Mouse (Mus musculus) CD8-positive naive resting alpha-beta T cell, adult 2 months (primary cell): ENCODE measurements at regions not wholly inside any gene's neighbourhood (a gene's known extent, or its start where the extent isn't known, plus 50 kb on each side); places are given as distances from the start of the nearest gene placed in this dataset.

Experiments used
- DNase-seq, 2 experiments: peaks; one replicate each; pipeline ENCODE4 v3.0.0; 2022; ENCODE audit warnings: low read depth in 2 of 2, low spot score in 2 of 2

- no peak for DNase-seq
These were observed 75.5 kb upstream of the Gm5148 start for GRCm38 (mm10) chr3:37799809-37800208.

DNA sequence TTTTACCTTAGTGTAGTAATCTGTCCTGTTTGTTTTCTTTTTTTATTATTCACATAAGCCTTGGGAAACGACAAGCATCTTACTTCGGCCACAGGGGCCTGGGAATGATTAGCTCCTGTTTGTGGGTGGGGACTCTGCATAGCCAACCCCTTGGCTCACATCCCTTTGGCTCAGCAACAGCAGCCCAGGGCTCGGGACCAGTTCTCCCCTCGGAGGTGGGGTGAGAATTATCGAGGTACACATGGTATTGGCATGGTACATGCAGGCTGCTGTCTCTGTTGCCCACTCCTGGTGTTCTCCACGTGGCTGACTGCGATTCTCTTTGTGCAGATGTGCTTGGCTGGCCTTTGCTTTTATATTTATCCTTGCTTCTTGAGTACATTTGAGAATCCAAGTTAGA, 65.4 kb upstream of the Gm5148 start:
- no peak for DNase-seq

- DNase-seq = no peak
These were observed 64.9 kb upstream of the Gm5148 start for GRCm38 (mm10) chr3:37789143-37789697.

DNA sequence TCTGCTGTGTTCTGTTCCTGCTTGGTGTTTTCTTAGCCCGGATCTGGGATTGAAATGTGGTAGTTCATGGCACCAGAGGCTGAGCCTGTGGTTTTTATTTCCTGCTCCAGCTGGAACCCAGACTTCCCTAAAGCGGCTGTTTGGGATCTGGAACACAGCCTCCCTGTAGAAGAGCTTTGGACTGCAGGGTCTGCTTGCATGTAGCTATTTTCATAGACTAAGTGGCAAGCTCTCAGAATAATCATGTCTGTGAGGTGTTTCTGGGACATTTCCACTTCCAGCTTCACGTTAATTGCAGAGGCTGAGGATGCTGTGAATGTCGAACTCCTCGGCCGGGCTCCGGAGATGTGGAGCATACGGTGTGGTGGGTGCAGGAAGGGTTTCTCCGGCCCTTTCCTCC, 64.1 kb upstream of the Gm5148 start:
- no peak for DNase-seq

DNA sequence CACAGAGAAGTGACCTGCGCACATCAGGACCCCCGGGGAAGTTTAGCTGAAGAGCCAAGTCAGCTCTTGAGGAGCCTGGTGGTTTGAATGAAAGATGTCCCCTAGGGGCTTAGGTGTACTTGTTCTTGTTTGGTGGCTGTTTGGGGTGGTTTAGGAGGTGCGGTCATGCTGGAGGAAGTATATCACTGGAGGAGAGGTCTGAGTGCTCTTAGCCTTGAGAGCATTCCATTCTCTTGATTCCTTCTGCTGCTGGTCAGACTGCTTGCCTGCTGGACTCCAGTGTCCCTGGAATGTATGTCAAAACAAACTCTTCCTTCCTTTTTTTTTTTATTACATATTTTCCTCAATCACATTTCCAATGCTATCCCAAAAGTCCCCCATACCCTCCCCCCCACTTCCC, 62.5 kb upstream of the Gm5148 start:
- no peak for DNase-seq

GRCm38 (mm10) chr3:37781086-37781485, 56.8 kb upstream of the Gm5148 start:
- no peak for DNase-seq

DNA sequence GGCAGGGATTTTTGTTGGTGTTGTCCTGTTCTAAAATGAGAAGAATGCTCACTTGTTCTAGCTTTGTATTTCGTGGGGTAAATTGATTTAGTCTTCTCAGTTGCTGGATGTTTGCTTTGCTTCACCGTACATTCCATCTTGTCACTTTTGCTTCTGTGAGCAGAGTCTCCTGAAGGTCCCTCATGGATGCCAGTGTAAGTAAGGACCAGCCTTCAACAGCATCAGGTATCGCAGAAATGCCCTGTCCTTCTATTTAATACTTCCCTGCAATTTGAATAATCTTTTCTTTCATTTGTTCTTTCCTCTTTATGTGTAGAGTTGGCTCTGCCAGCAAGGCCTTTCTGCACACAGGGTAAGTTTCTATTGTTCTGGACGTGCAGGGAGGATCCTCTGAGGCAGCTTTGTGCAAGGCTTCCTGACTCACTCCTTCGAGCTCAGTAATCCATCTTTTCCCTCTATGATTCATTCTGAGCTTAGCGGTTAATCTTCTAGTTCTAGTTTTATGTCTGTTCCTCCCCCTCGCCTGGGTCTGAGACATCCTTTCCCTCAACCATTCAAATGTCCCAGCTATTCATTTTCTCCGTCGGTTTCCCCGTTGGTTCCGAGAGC, 55.7 kb upstream of the Gm5148 start:
- DNase-seq = no peak

DNA sequence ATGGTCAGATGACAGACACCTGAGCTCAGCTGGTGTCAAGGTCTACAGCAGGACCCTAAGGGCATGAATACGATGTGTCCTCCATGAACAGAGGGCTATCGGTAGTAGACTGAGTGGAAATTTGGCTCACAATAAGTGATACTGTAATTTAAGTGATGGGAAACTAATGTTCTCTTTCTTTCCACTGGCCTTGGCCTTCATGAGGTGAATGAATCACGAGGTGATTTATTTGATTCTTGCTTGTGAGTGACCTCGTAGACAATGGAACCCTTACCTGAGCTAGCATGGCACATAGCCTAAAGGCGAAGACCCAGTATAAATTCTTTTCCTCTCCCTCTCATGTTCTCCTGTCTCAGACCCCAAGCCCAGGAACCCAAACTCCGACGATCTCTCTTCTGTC, 54.1 kb upstream of the Gm5148 start:
- no peak for DNase-seq

- DNase-seq = no peak
These were observed 51.9 kb upstream of the Gm5148 start for GRCm38 (mm10) chr3:37776224-37776623.
